Mouse (Mus musculus): ENCODE results near the gene Ppfia4.

Ppfia4 gene

GRCm38 (mm10) chr1:134336958-134337710 is 4.4 kb upstream of the Ppfia4 start:
- no peak for DNase-seq

GRCm38 (mm10) chr1:134335924-134336810 is 3.4 kb upstream of the Ppfia4 start:
- DNase-seq = no peak

GRCm38 (mm10) chr1:134335211-134335923 is 2.6 kb upstream of the Ppfia4 start:
- peak in 1 of 2 experiments; percentile 25 for DNase-seq

GRCm38 (mm10) chr1:134334111-134334827 is 1.5 kb upstream of the Ppfia4 start:
- no peak for DNase-seq

- peak in 1 of 2 experiments; percentile 31 for DNase-seq
Observed at GRCm38 (mm10) chr1:134333371-134334110, 813 bp upstream of the Ppfia4 start.

GRCm38 (mm10) chr1:134331879-134332635 is 671 bp downstream of the Ppfia4 start:
- peak; percentile 71 to 90 for DNase-seq

GRCm38 (mm10) chr1:134326841-134327346 is 5.8 kb downstream of the Ppfia4 start:
- DNase-seq = no peak

GRCm38 (mm10) chr1:134322591-134322990 is 10.1 kb downstream of the Ppfia4 start:
- peak in 1 of 2 experiments; percentile 41 for DNase-seq

GRCm38 (mm10) chr1:134320691-134321301 is 11.9 kb downstream of the Ppfia4 start:
- no peak for DNase-seq

- DNase-seq = no peak
Observed at GRCm38 (mm10) chr1:134318261-134318660, 14.5 kb downstream of the Ppfia4 start.

- no peak for DNase-seq
Observed at GRCm38 (mm10) chr1:134316361-134316760, 16.4 kb downstream of the Ppfia4 start.

GRCm38 (mm10) chr1:134315181-134315580 is 17.5 kb downstream of the Ppfia4 start:
- no peak for DNase-seq

GRCm38 (mm10) chr1:134311760-134312159 is 21.0 kb downstream of the Ppfia4 start:
- no peak for DNase-seq

- DNase-seq = no peak
Observed at GRCm38 (mm10) chr1:134310729-134311128, 22.0 kb downstream of the Ppfia4 start.

- DNase-seq = no peak
Observed at GRCm38 (mm10) chr1:134310291-134310690, 22.4 kb downstream of the Ppfia4 start.

- DNase-seq = no peak
Observed at GRCm38 (mm10) chr1:134307409-134307808, 25.3 kb downstream of the Ppfia4 start.

GRCm38 (mm10) chr1:134304940-134305339 is 27.8 kb downstream of the Ppfia4 start:
- DNase-seq = no peak

- peak; percentile 38 to 69 for DNase-seq
Observed at GRCm38 (mm10) chr1:134302568-134303238, 30.0 kb downstream of the Ppfia4 start.

GRCm38 (mm10) chr1:134298636-134299411 is 33.9 kb downstream of the Ppfia4 start:
- peak; percentile 11 to 50 for DNase-seq

All from kidney, postnatal 25 days (tissue).